Mouse (Mus musculus) subcutaneous adipose tissue, adult 2 months (tissue): ENCODE measurements around the gene Ccni. TPM values are rescaled to one million over a fixed set of nuclear protein-coding genes. Genes with fewer than 3 reads are reported as not detected.

ENCODE experiments used
- polyA plus RNA-seq: library from polyadenylated mRNA; depleted of rRNA; stranded (reverse); fragments of >200 nt; gene quantifications from 2 replicates; pipeline ENCODE4 v1.2.3, GENCODE M21; 2012; ENCODE audit warnings: low replicate concordance; rRNA removed

Gene Ccni
- 104 and 137 TPM in 2 replicates for polyA plus RNA-seq

GRCm38 (mm10) chr5:93206109-93207005 is at the start of gene Ccni, which contains the start of gene 2010109A12Rik:
Ccni (minus strand) TSS chr5:93206495.
2010109A12Rik (plus strand) TSS chr5:93206518.

Other genes with a start within 250 kb of the Ccni start
- gene Sowahb, start 161.5 kb downstream of the Ccni start, polyA plus RNA-seq, result 0.82 TPM in 1 of 2 replicates, not detected in the other
- gene Sept11, start 113.1 kb downstream of the Ccni start, polyA plus RNA-seq, result 37.9 and 52.0 TPM in 2 replicates
- 0.42 TPM in 1 of 2 replicates, not detected in the other for gene 2010109A12Rik, start within 50 bp of the Ccni start, polyA plus RNA-seq
- 15.3 and 23.2 TPM in 2 replicates for gene Ccng2, start 60.8 kb upstream of the Ccni start, polyA plus RNA-seq